Mouse (Mus musculus) thymus, adult 2 months (tissue): ENCODE measurements at regions not wholly inside any gene's neighbourhood (a gene's known extent, or its start where the extent isn't known, plus 50 kb on each side); places are given as distances from the start of the nearest gene placed in this dataset.

ENCODE experiments used
- DNase-seq: peaks from one replicate; pipeline ENCODE4 v3.0.0; 2021
- H3K27ac ChIP-seq: fragments of 200-500 bp; 2 replicates; pipeline ENCODE4 v1.5.1; 2012; ENCODE audit warnings: low read length, control low read depth; ENCODE audit not compliant: control insufficient read depth, insufficient read depth
- H3K27me3 ChIP-seq: fragments of 200-500 bp; 2 replicates; pipeline ENCODE4 v1.6.1; 2012; ENCODE audit warnings: mild to moderate bottlenecking, low read length, moderate library complexity, mixed read lengths; ENCODE audit not compliant: control insufficient read depth, insufficient read depth
- H3K36me3 ChIP-seq: fragments of 200-500 bp; 2 replicates; pipeline ENCODE4 v1.6.1; 2012; ENCODE audit warnings: mild to moderate bottlenecking, low read length, moderate library complexity; ENCODE audit not compliant: control insufficient read depth, insufficient read depth
- H3K4me1 ChIP-seq: fragments of 200-500 bp; replicated peaks from 2 replicates; pipeline ENCODE4 v1.6.1; 2012; ENCODE audit warnings: low read length; ENCODE audit not compliant: control insufficient read depth, insufficient read depth
- H3K4me3 ChIP-seq: fragments of 200-500 bp; 2 replicates; pipeline ENCODE4 v1.5.1; 2012; ENCODE audit warnings: mild to moderate bottlenecking, low read length, control low read depth, moderate library complexity; ENCODE audit not compliant: control insufficient read depth, insufficient read depth
- CTCF ChIP-seq: fragments of 200-500 bp; IDR thresholded peaks from 2 replicates; pipeline ENCODE4 v1.5.1; 2012; ENCODE audit warnings: mild to moderate bottlenecking, control low read depth, low read length, moderate library complexity, borderline replicate concordance; ENCODE audit not compliant: control insufficient read depth, poor library complexity, insufficient read depth; ENCODE audit errors: extremely low read depth
- POLR2A ChIP-seq: fragments of 200-500 bp; IDR thresholded peaks from 2 replicates; pipeline ENCODE4 v1.6.1; 2012; ENCODE audit warnings: mild to moderate bottlenecking, low read length, control low read depth, moderate library complexity; ENCODE audit not compliant: control insufficient read depth, poor library complexity, insufficient read depth; ENCODE audit errors: extremely low read depth
- whole genome bisulfite sequencing: fragments of 180-500 bp; shearing (Covaris S2); methylation state at CpG from one replicate; pipeline ENCODE4 v1.1.7; 2018; 5-methylcytosine and 5-hydroxymethylcytosine counted together

- no peak for DNase-seq
- no peak overlapping the region for H3K4me3 ChIP-seq
- TF ChIP-seq POLR2A (no peak), CTCF (no peak)
- H3K27ac ChIP-seq: no peak overlapping the region
- 16% methylated on average over 5 of the region's 5 CpGs for WGBS
- H3K27me3 ChIP-seq: no peaks in the 10 kb centered on the region
- H3K4me1 ChIP-seq: no peaks in the 10 kb centered on the region
- no peaks in the 10 kb centered on the region for H3K36me3 ChIP-seq
Measured at GRCm38 (mm10) chr14:58545778-58546177, 475.4 kb downstream of the Fgf9 start.

GRCm38 (mm10) chr14:58543140-58543767 lies 472.9 kb downstream of the Fgf9 start:
- H3K27ac ChIP-seq: no peak overlapping the region
- no peak overlapping the region for H3K4me3 ChIP-seq
- WGBS: 91% methylated on average over 10 of the region's 10 CpGs
- TF ChIP-seq CTCF (no peak), POLR2A (no peak)
- DNase-seq: no peak
- H3K4me1 ChIP-seq: no peaks in the 10 kb centered on the region
- H3K27me3 ChIP-seq: no peaks in the 10 kb centered on the region
- H3K36me3 ChIP-seq: no peaks in the 10 kb centered on the region

GRCm38 (mm10) chr14:58538135-58538534 lies 467.8 kb downstream of the Fgf9 start:
- Histone ChIP-seq H3K4me1 (no peaks in the 10 kb centered on the region), H3K27ac (no peak overlapping the region), H3K27me3 (no peaks in the 10 kb centered on the region), H3K4me3 (no peak overlapping the region), H3K36me3 (no peaks in the 10 kb centered on the region)
- DNase-seq: no peak
- TF ChIP-seq POLR2A: no peak
- TF ChIP-seq CTCF: no peak
- WGBS: 84% methylated on average over 6 of the region's 6 CpGs

- WGBS: 85% methylated on average over 5 of the region's 5 CpGs
- Histone ChIP-seq H3K4me1 (no peaks in the 10 kb centered on the region), H3K4me3 (no peak overlapping the region), H3K27ac (no peak overlapping the region), H3K27me3 (no peaks in the 10 kb centered on the region), H3K36me3 (no peaks in the 10 kb centered on the region)
- DNase-seq: no peak
- TF ChIP-seq POLR2A (no peak), CTCF (no peak)
Measured at GRCm38 (mm10) chr14:58520976-58521549, 450.7 kb downstream of the Fgf9 start.

GRCm38 (mm10) chr14:58520384-58520783 lies 450.0 kb downstream of the Fgf9 start:
- Histone ChIP-seq H3K4me3 (no peak overlapping the region), H3K4me1 (no peaks in the 10 kb centered on the region), H3K36me3 (no peaks in the 10 kb centered on the region), H3K27me3 (no peaks in the 10 kb centered on the region), H3K27ac (no peak overlapping the region)
- 89% methylated on average over 5 of the region's 5 CpGs for whole genome bisulfite sequencing
- TF ChIP-seq CTCF: no peak
- TF ChIP-seq POLR2A: no peak
- DNase-seq: no peak

GRCm38 (mm10) chr14:58519086-58519485 lies 448.7 kb downstream of the Fgf9 start:
- WGBS: 71% methylated on average over 1 of the region's 1 CpGs
- no peaks in the 10 kb centered on the region for H3K27me3 ChIP-seq
- no peaks in the 10 kb centered on the region for H3K36me3 ChIP-seq

More at GRCm38 (mm10) chr14:58519086-58519485, 448.7 kb downstream of the Fgf9 start:
- TF ChIP-seq POLR2A (no peak), CTCF (no peak)
- Histone ChIP-seq H3K4me3 (no peak overlapping the region), H3K4me1 (no peaks in the 10 kb centered on the region), H3K27ac (no peak overlapping the region)
- no peak for DNase-seq
